Mouse (Mus musculus) urinary bladder, postnatal 10 days (tissue): Measurements from ENCODE around the gene Crtap.

Experiments used
- DNase-seq: peaks from one replicate; pipeline ENCODE4 v3.0.0; 2022; ENCODE audit warnings: low spot score

Crtap gene

DNA sequence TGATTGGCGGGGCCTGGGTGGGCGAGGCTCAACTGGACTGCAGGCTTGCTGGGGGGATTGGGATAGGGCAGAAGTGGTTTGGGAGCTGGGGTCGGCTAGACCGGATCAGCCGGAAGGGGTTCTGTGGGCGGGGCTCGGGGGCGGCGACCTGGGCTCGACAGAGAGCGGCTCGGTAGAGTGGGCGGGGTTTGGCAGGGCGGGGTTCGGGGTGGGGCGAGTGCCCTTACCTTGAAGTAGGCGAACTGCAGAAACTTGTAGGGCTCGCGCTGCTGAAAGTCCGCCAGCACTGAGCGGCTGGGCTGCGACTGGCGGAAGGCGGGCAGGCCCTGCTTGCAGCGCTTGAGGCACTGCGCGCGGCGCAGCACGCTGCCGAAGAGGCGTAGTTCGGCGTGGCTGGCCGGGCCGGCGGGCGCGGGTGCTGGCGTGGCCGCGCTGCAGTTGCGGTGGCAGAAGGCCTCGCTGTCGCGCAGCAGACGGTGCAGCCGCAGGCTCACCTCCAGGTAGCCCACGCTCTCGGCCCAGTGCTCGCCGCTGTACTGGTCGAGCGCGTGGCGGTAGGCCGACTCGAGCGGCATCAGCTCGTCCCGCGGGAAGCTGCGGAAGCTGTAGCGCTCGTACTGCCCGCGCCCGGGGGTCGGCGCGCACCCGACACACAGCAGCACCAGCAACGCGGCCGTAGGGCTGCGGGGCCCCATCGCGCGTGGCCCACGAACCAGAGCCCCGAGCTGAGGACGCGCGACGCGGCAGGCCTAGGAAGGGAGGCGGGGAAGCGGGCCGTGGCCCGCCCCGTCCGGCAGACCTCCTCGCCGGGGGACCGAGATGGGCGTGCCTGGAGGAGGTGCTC, at the start of gene Crtap:
Gene Crtap, minus strand, starts transcription at position 771 of the 844 bp plus-strand sequence.
- no peak for DNase-seq

DNA sequence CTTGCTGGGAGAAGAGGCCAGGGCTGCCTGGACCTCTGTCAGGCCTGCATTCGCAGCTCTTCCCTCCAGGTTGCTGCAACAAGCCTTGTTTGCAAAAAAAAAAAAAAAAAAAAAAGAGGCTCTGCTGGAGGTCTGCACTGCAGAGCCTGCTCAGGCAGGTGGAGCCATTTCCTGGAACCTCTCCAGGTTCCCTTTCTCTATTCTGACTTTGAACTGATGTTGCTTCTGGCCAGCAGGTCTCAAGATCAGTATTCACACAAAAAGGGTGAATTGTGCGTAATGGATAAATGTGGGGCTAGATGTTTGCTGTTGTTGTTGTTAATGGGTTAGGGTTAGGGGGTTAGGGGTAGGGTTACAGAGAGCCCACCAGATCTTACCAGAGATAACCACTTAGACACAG, 45.2 kb upstream of the Crtap start:
- DNase-seq = no peak

DNA sequence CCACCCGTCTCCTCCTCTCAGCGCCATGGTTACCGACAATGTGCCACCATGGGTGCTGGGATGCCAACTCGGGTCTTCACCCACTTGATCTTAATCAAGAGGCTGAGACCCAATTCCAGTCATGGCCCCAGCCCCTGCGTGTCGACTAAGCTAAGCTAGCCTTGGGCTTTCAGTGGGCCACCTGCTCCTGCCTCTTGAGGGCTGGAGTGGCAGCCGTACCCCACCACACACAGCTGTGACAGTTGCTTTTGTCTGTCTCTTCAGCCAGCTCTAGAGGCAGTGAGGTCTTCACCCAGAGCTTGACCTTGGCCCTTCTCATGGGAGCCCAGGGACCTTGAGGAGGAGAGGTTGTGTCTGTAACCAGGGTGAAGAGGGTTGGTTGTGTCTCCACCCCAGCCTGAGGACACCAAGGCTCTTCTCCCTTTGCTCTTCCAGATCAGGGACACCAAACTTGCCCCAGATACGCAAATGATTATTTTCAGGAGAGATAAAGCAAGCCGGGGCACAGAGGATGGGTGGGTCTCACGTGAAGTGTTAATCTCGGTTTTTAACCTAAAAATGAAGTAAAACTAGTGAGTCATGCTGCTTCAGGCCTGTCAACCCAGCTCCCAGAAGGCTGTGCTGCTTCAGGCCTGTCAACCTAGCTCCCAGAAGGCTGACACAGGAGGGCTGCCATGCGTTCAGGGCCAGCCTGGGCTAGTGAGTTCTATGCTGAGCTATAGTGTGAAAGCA, 37.8 kb upstream of the Crtap start:
- no peak for DNase-seq

DNA sequence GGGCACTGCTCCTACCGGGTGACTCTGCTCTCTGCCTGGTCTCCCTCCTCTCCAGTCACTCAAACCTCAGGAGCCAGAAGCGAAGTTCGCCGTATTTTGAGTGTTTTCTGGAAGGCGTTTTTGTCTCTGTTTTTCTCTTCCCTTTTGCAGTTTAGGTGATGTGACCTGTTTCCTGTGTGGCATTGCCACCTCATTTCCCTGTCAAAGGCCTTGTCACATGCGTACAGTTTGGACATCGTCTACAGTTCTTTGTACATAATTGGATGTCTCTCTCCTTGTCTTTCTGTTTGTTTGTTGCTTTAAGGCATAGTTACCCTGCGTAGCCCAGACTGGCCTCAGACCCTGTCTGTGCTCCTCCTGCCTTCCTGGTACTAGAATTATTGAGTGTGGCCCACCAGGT, 37.0 kb upstream of the Crtap start:
- no peak for DNase-seq

DNA sequence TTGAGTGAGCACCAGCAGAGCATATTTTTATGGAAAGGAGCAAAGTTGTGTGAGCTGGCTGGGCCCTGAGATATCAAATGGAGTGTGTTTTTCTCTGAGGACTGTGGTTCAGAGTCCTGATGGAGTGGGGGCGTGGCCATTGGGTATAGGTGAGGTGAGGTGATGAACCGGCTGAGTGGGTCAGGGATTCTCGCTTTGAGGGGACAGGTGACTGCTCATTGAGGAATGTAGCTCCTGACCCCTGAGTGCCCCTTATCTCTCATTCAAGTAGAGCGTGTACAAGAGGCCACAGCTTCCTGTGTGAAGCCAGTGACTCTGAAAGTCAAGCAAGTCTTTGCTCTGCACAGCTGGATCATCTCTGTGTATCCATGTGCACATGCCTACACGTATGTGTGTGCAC, 35.7 kb upstream of the Crtap start:
- no peak for DNase-seq

DNA sequence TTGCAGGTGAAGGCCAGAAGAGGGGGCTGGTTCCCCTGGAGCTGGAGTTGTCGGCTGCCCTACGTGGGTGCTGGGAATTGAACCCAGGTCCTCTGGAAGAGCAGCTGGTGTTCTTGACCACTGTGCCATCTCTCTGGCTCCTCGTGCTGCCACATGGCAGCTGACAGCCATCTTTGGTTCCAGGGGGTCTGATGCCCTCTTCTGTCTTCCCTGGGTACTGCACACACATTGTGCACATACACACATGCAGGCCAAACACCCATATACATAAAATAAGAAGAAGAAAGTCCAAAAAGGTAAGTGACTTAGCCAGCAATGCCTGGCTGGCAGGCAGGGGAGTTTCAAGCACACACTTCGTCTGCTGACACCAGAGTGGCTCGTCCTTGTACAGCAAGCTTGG, 35.1 kb upstream of the Crtap start:
- DNase-seq = no peak

DNA sequence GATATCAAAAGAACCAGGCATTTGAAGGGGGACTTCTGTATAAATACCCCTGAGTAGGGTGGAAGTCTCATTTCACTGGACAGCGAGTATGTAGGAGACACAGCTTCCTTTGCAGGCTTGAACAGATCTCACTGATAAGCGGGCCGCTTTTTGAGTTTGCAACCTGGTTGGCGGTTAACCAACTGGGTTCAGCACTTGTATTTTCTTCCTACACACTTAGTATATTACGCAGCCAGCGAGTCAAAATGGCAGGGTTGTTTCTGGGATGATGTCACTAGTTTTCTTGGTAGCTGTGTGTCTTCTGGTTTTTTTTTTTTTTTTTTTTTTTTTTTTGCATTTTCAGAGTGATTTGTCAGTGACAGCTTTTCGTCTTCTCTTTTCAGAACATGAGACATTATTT, 31.3 kb upstream of the Crtap start:
- no peak for DNase-seq

DNA sequence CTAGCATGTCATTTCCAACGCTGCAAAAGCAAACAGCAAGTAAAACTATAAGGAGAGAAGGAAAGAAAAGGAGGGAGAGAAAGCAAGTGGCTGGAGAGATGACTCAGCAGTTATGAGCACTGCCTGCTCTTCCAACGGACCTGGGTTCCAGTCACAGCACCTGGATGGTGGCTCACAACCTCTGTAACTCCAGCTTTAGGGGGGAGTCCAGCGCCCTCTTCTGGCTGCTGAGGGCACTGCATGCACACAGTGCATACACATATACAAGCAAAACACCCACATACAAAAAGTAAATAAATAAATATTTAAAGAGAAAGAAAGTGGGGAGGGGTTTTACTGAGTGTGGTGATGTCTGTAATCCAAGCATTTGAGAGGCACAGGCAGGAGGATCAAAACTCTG, 30.6 kb upstream of the Crtap start:
- DNase-seq = no peak

DNA sequence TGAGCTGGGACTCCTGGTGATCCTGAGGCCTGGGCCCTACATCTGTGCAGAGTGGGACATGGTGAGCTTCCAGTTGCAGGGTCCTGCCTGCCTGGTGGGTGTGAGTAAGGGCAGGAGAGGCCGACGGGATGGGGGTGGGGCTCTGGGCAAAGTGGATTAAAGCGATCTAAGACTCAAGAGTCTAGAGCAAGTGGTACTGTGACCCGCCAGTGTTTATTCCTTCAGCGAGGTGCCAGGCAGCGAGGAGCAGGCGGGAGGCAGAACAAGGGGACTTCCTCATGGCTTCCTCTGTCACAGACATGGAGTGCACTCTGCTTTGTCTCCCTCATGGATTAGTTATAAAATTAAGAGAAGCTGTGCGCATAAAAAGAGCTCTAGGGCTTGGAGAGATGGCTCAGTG, 30.0 kb upstream of the Crtap start:
- no peak for DNase-seq

DNA sequence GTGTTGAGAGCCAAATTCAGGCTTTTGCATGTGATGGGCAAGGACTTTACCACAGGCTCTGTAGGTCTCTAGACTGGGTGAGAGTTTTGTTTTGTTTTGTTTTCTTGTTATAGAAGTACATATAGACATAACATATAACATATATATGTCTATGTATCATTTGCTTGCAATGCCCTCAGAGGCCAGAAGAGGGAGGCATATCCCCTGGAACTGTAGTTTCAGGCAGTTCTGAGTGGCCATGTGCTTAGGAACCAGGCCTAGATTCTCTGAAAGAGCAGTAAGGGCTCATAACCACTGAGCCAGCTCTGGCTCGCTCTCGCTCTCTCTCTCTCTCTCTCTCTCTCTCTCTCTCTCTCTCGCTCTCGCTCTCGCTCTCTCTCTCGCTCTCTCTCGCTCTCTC, 27.7 kb upstream of the Crtap start:
- no peak for DNase-seq

DNA sequence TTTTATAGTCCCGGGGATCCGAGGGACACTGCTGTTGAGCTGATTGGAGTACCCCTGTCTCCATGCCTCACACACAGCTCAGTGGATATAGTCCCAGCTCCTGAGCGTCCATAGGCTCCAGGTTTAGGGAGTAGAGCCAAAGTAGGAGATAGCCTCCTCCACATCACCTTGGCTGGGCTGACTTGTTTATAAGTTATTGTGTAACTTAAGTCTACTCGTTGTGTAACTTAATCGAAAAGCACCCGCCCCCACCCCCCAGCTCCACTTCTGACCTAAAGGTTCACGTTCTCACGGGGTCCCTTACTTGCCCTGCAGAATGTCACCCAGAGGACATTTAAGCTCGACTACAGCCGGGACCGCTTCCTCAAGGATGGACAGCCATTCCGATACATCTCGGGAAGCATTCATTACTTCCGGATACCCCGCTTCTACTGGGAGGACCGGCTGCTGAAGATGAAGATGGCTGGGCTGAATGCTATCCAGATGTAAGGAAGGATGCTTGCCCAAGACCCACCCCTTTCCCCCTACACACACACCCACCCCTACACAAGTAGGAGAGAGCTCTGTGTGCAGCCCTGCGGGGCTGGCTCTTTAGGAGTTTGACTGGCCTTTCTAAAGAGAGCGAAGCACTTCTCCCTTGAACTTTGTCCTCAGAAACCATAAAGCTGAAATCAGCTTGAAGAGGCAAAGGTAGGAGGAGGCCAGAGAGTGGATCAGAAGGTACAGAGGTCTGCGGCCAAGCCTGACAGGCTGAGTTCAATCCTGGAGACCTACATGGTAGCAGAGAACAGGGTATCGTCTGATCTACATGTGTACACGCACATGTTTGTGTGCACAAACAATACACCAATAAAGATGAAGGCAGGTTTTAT, 26.4 kb upstream of the Crtap start:
- DNase-seq = no peak

DNA sequence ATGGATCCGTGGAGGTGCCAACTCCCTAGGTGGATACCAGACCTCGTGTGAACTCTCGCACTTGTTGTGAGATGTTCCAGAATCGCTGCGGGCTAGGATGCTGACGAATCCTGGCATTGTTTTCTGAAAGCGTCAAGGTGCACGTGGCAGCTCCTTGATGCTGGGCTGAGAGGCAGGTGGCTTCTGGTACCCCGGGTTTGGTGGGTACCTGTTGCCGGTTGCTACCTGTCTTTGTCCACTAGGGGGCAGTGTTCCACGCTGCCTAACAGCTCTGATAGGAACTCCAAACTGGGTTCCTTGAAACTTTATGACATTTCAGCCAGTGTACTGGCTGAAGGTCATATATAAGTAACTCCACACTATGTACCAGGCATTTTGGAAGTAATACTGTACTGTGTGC, 25.2 kb upstream of the Crtap start:
- DNase-seq = no peak

DNA sequence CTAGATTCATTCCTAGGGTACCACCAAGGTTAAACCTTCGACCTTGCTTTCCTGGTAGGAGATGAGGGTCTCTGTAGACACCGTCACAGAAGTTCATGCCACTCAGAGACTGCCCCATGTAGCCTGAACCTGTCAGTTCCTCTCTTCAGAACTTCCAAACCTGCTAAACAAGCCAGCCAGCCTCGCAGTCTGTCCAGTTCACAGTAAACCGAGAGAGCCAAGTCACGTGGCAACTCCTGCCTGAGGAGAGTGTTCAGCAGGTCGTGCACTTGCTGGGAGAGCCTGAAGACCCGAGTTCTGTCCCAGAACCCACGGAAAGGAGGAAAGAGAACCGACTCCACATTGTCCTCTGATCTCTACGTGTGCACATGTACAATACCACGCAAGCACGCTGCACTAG, 23.4 kb upstream of the Crtap start:
- no peak for DNase-seq

DNA sequence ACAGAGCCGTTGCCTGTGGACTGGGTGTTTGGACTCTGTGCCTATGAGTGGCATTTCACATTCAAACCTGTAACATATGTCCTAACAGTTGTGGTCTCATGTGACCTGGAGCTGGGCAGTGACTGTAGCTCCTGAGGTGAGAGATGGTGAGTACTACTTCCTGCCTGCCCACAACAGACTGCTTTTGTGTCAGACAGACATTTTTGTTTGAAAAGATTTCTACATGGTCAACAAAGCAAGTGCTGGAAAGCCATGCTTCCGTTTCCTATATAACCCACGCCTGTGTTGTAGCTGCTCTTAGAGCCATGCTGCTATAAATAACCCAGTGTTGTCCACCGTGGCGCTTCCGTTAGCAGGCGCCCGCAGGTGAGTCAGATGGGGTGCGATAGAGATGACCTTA, 21.9 kb upstream of the Crtap start:
- DNase-seq = no peak

DNA sequence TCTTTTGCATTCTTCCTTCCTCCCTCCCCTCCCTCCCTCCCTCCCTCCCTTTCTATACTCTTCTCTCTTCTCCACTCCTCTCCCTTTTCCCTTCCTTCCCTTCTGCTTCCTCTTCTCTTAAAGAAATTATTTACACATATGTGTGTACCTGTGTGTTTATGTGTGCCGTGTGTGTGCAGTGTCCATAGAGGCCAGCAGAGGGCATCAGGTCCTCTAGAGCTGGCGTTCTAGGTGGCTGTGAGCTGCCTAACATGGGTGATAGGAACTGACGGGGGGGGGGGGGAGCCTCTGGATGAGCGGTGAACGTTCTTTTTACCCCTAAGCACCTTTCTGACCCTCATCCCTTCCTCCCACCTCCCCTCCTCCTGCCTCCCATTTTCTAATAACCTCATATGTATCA, 20.8 kb upstream of the Crtap start:
- DNase-seq = no peak

DNA sequence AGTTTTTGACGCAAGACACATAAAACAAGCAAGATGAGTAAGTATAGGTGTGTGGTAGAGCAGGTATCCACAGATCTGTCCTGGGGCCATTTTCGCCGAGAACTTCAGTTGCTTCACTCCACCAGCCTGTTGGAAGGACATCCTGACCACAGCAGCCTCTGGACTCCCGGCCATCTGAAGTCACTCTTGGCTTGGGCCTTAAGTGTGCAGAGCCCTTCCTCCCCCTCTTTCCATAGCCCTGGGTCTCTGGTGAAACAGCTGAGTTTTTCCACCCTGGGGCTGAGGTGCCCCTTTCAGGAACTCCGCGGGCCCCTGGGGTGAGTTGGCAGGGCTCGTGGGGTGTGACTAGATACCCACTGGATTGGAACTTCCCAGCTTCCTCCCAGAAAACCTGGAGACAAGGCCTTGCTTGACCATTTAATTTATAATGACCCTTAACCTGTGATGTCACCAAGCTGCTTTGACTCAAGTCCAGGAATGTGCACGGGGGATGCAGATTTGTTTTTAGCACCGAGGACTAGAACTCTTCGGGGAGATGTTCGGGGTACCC, 19.9 kb upstream of the Crtap start:
- DNase-seq = no peak

DNA sequence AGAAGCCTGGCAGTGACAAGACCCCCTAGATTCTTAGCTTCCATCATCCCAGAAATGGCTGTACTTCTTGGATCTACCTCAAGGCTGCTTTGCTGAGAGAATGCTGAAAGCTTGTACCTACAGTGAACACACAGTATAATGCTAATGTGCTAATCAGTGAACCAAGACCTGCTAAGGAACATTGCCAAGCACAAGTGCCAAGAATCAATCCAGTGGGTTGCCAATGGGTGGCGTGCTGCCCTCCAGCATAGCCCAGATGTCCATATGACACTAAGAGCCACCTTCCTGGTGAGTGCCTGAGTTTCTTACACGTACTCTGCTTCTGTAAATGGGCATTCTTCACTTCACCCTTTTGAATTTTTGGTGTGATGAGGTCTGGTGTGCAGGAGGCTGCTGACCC, 17.2 kb upstream of the Crtap start:
- no peak for DNase-seq

DNA sequence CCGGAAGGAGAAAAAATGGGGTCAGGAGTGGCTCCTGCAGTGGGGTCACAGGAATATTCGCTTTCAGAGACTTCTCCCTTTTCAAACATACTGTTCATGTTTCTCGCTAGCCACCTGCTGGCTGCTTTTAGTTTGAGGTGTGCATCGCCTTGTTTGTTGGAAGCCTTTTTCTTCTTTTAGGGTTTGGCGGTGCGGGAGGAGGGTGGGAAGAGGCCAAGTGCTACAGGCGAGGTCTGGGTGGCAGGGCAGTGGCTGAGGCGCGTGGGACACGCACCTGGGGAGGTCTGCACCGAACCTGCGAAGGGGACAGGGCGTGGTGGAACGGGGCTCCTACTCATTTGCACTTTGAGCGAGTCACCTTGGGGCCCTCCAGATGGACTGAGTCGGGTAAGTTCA, 11.2 kb upstream of the Crtap start:
- DNase-seq = no peak

DNA sequence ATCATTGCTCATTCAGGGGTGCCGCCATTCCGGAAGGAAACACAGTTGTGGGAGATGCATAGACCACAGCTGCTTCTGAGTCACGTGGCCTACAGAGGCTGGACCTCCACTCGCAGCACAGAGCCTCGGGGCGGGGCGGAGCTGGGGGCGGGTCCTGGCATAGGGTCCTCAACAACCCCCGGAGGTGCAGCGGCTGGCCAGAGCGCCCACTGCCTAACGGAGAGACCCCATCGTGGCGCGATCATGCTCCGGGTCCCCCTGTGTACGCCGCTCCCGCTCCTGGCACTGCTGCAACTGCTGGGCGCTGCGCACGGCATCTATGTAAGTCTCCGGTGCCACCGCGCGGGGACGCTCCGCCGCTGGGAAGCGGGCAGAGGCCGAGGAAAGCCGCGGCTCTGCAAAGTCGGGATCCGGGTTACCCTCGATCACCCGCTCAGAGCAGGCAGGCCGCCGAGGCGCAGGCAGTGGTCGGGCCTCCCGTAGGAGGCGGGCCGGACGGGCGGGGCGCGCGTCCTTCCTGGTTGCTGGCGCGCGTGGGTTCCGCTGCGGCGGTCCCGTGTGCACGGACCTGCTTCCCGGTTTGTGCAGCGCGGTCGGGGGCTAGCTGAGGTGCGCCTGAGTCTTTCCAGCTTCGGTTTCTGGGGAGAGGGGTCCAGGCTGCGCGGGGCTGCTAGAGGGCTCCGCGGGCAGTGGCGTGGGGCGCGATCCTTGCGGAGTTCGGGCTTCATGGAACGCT, 10.6 kb upstream of the Crtap start, which contains the start of the genes Glb1 and Tmppe:
Gene Glb1, plus strand, starts transcription at position 128 of the 736 bp plus-strand sequence.
Gene Tmppe, plus strand, starts transcription at position 157 of the 736 bp plus-strand sequence.
- DNase-seq = peak; percentile 41

DNA sequence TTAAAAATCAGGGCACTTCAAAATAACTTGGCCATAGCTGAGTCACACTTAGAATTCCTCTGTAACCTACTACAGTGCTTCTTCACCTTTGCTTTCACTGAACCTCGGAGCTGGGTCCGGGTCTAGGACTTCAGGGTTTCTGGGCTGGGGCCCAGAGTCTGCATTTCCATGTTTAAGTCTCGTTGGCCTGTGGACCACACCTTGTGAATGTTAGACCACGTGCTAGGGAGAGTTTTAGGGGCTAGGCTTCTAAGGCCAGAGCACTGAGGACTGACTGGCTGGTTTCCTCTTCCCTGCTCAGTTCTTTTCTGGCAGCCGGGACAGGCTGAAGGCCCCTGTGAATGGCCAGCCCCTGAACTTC, 10.1 kb upstream of the Crtap start:
- no peak for DNase-seq

DNA sequence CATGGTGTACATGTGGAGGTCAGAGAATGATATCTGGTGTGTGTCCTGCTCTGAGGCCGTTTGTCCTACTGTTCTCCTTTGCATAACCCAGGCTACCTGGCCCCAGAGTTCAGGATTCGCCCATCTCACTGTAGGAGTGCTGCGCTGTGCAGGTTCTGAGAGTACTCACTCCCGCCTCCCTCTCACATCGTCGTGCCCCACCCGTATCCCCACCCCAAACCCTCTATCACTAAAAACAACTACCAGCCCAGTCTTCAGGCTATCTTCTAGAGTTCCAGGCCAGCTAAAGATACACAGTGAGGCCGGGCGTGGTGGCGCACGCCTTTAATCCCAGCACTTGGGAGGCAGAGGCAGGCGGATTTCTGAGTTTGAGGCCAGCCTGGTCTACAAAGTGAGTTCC, 9.2 kb upstream of the Crtap start:
- DNase-seq = no peak

DNA sequence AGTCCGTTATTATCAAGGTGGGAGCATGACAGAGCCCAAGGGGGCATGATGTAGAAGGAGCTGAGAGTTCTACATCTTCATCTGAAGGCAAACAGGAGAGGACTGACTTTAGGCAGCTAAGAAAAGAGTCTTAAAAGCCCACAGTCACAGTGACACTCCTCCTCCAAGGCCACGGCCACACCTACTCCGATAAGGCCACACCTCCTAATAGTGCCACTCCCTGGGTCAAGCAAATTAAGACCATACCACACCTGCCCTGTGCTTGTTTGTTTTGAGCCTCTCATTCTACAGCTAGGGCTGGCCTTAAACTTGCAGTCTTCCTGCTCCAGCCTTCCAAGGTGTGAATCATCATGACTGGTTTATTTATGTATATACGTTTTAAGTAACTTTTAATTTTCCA, 4.8 kb upstream of the Crtap start:
- no peak for DNase-seq
